Mouse (Mus musculus) adrenal gland (tissue): ENCODE results near the gene Olfr467.
"Not testable (repeated sequence)": the region's sequence is repeated elsewhere in the genome, so short reads cannot be mapped to it uniquely, and the experiment has no call there.

Source experiments
- intact Hi-C: fragments of 180-260 bp; cut with DNase I; formaldehyde crosslinking; loops from one replicate; pipeline ENCODE4 v1.15.1; 2025
- long read RNA-seq, 2 experiments: library from polyadenylated mRNA; unstranded; transcript quantifications; one replicate each; pipeline ENCODE4 v2.0.0; 2020; ENCODE audit warnings: borderline replicate concordance in 1 of 2; ENCODE audit not compliant: insufficient replicate concordance in 1 of 2

The Olfr467 gene
- long read RNA-seq, experiment 1 = 0 reads
- long read RNA-seq, experiment 2 = 0 reads

GRCm38 (mm10) chr7:107811963-107812362 lies at the start of gene Olfr467:
Olfr467 (plus strand) TSS chr7:107812263.
- intact Hi-C loops = no loop called here

DNA sequence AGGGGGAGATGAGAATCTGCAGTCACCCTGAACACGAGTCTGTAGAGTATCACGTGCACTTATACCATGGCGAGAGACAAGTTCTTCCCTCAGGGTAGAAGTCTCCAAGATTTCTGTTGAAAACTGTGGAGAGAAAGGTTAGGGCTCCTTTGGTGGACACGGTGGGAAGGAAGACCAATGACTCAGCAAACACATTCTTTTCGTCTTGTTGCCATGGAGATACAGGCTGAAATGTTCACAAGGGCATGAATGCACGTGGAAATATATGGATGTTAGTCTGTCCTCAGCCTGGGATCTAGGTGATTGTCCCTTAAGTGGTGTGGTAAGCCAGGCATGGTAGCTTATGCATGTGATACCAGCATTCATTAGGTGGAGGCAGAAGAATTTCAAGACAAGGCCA lies 41.3 kb upstream of the Olfr467 start:
- intact Hi-C loops = no loop called here

- intact Hi-C loops = no loop called here
Measured at GRCm38 (mm10) chr7:107778216-107778615, 33.8 kb upstream of the Olfr467 start.

DNA sequence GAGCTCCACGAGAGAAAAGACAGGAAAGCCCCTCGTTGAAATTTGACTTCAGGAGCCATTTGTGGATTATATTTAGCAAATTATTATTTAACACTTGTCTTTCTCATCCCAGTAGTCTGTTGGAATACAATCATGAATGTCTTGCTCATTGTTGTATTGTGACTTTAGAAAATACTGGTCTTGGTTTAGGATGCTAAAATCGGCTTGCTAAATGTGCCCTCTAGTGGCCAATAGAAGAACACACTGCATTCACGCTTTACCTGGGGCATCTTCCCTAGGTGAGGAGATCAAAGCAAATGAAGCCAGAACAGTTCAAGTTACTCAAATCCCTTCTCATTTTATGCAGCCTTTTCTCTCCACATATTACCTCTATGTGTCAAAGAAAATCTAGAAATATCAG lies 32.5 kb upstream of the Olfr467 start:
- intact Hi-C loops = loop anchor here (2.0 kb wide), 1 partner anchor 119 kb away; no protein-coding TSS in a partner anchor

DNA sequence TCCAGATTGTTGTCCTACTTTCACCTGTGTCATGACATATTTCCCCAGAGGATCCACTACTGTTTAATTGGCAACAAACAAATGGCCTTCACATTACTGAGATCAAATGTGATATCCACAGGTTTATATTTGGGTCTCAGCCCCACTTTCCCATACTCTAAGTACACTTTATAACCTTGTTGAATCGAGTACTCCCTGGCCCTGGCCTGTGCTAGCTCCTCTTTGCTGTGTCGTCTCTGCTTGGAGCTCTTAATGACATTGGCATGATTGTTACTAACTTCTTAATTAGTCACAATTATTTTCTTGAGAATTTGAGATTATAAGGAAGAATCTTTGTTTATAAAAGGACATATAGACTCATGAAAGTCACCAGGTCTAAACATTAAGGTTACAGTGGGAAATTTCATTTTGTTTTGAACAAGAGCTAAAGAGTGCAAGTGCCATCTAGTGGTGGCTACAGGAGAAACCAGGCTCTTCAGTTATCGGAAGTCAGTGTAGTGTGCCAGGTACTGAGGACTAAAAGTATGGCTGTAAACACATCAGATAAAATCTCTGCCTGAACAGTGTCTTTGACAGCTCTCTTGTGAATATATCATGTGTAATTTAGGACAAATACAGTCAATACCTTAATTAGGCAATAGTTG lies 24.0 kb upstream of the Olfr467 start:
- intact Hi-C loops = no loop called here

DNA sequence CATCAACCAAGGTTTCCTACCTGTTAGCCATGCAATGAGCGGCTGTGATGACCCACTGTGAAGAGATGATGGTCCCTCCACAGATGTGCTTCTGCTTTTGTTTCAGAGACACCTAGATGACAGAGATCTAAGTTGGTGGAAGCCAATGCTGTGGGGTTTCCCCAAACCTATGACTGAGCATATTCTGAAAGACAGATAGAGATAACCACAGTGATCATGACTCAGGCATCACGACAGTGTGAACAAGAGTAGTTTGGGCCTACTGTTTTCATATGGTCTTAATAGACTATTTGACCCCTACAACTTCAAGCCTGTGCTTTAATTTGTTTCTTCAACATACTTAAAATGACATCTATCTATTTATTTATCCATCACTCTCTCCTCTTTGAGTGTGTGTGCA lies 15.6 kb upstream of the Olfr467 start:
- intact Hi-C loops = no loop called here

DNA sequence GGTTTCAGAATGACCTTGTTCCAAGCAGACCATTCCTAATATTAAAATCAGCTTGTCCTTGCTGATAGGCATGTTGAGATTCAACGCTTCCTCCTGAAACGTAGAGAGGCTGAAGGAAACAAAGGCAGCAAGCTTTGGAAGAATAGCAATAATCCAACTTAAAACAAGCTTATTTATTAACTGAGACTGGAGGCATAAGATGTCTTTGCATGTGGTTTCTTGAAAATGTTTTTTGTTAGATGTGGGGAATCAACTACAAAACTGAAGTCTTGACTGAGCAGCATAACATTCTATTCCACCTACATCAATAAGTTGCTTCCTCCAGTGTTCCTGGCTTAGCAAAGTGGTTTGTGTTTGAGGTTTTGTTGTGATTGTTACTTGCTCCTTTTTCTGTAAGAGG lies 11.0 kb upstream of the Olfr467 start, which contains the start of gene Ovch2:
TSS of gene Ovch2 (minus strand) at position 101 of the 400 bp plus-strand sequence.
- intact Hi-C loops = no loop called here

DNA sequence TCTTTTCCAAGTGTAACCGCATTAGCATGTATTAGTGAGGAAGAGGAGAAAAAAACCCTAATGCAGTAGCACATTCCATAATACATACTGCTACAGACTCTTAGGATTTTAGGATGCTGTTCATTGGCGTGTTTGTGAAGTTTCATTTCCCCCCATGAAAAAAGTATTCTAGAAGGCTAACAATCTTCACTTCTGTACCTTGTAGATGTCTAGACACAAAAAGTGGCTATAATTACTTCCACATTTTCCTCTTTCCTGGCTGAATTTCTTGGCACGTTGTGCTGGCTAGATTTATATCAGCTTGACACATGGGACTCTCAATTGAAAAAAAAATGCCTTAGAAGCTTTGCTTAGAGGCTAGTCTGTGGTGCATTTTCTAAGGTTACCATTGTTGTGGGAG lies 9.9 kb upstream of the Olfr467 start:
- intact Hi-C loops = no loop called here

- intact Hi-C loops = loop anchor here (5.0 kb wide), 1 partner anchor 43 kb away; no protein-coding TSS in a partner anchor
Measured at GRCm38 (mm10) chr7:107819442-107819841, 7.4 kb downstream of the Olfr467 start.

GRCm38 (mm10) chr7:107823867-107824266 lies 11.8 kb downstream of the Olfr467 start:
- intact Hi-C loops = not testable (repeated sequence)

- intact Hi-C loops = not testable (repeated sequence)
Measured at GRCm38 (mm10) chr7:107825441-107825840, 13.4 kb downstream of the Olfr467 start, which contains the start of gene Olfr469. Olfr469 (minus strand) TSS chr7:107825541.

- intact Hi-C loops = no loop called here
Measured at GRCm38 (mm10) chr7:107841719-107842118, 29.7 kb downstream of the Olfr467 start.

DNA sequence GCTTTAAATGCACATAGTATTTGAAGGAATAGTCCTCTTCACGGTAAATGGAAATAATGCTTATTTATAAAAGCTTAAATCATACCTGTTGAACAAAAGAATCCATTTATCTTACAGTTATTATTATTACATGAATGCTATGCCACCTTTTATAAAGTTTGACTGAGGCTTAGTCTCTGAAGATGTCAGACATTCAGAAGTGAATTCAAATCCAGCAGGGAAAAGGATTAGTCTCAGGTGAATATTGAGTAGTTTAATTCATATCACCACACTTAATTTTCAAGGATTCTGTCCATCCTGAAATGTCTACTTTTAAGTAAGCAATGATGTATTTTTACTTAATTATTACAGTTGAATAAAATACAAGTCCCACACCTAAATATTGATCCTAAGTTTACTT lies 35.3 kb downstream of the Olfr467 start, which contains the start of gene Olfr470:
TSS of gene Olfr470 (minus strand) at position 101 of the 400 bp plus-strand sequence.
- intact Hi-C loops = not testable (repeated sequence)
